Mouse (Mus musculus) cerebellum, adult 2 months (tissue): ENCODE data around the gene Sema6c.

Experiments used
- CTCF ChIP-seq: fragments of 200-500 bp; IDR thresholded peaks from 2 replicates; pipeline ENCODE4 v1.5.1; 2011; ENCODE audit warnings: low read depth, mild to moderate bottlenecking, control low read depth, low read length, moderate library complexity, borderline replicate concordance; ENCODE audit not compliant: insufficient read depth
- POLR2A ChIP-seq: fragments of 200-500 bp; IDR thresholded peaks from 2 replicates; pipeline ENCODE4 v1.6.1; 2011; ENCODE audit warnings: low read length, control low read depth, borderline replicate concordance; ENCODE audit not compliant: insufficient read depth

DNA sequence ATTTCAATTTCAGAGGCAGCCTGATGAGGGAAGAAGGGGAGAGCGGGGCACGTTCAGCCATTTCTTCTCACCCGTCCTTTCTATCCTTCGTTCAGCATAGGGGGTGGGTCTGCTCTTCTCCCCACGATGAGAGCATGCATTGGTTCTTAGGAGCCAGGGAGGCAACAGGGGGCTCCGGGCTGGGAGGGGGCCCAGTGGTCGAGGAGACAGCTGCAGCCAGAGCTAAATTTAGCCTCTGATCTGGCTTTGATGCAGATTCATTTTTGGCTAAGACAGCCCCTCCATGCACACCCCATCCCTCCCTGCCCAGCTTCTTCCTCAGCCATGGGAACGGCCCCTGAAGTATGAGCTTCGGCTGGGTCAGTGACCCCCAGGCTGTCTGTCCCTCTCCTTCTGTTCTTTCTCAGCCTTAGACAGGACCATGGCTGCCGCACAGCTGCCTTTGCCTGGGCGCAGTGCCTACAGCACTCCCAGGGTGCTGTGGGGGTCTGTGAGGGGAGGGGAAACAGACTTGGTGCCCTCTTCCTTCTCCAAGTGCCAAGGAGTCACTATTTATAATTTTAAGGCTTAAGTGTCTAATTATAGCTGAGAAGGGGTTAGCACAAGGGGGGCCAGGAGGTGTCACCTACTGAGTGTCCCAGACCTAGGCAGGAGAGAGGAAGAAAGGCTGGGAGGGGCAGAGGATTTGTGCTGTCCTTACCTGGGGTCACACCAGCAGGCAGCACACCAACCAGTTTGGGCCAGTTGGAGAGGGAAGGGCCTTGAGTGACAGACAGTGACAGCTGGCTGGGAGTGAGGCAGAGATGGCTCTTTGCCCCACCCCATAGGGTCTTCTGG, 3.4 kb downstream of the Sema6c start:
- TF ChIP-seq CTCF (no peak), POLR2A (no peak)
